Mouse (Mus musculus): ENCODE results near the gene Rassf1.

The Rassf1 gene

DNA sequence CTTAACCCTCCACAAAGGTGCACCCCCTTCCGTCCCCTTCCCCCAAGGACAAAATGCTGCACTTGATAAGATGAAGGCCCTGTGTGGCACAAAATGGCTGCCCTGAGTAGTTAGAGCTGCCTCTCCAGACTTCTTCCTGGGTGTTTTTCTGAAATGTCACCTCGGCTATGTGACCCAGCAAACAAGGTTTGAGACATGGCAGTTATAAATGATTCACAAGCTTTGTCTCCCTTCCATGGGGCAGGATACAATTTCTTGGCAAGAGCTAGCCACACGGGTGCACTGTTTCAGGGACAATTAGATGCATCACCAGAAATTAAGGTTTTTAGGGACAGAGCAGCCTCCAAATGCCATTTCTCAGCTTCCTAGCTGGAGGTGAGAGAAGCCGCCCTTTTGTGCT lies 10.9 kb upstream of the Rassf1 start:
- no peak for DNase-seq (ENCODE audit: low read depth, low spot score)

DNA sequence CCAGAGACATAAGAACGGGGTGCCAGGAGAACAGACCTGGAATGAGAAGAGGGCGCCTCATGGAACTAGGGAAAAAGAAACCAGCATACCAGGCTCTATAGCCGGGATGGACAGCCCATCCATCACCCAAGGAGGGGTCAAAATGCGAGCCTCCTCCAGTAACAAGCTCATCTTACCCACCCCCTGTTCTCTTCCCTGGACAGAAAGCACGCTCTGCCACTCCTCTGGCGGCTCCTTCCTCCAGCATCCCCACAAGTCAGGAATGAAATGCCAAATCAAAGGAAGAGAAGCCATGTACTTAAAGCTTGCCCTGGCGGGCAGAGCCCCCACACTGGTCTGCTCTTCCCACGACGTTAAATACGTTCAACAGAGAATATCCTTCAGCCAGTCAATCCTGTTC lies 10.3 kb upstream of the Rassf1 start:
- no peak for DNase-seq (ENCODE audit: low read depth, low spot score)

GRCm38 (mm10) chr9:107541474-107542351 lies 9.6 kb upstream of the Rassf1 start, which contains the start of the genes Cyb561d2 and Nprl2:
Gene Cyb561d2 (minus strand): TSS chr9:107542193.
Gene Nprl2 (plus strand): TSS chr9:107542226.
- DNase-seq (ENCODE audit: low read depth, low spot score), result peak; percentile 97

DNA sequence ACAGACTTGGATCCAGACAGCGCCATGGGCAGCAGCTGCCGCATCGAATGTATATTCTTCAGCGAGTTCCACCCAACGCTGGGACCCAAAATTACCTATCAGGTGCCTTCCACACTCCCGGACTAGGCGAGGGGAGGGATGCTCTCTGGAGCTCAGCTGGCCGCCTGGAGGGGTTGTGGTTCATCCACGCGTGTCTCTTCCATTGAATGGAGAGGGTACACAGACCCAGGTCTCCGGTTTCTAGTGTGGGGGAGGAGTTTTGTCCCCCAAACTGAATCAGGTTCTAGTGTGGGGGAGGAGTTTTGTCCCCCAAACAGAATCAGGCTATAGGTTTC lies 9.0 kb upstream of the Rassf1 start:
- DNase-seq (ENCODE audit: low read depth, low spot score), result no peak

GRCm38 (mm10) chr9:107542721-107543120 lies 8.6 kb upstream of the Rassf1 start:
- DNase-seq (ENCODE audit: low read depth, low spot score), result peak; percentile 44

GRCm38 (mm10) chr9:107543299-107543698 lies 8.1 kb upstream of the Rassf1 start:
- no peak for DNase-seq (ENCODE audit: low read depth, low spot score)

DNA sequence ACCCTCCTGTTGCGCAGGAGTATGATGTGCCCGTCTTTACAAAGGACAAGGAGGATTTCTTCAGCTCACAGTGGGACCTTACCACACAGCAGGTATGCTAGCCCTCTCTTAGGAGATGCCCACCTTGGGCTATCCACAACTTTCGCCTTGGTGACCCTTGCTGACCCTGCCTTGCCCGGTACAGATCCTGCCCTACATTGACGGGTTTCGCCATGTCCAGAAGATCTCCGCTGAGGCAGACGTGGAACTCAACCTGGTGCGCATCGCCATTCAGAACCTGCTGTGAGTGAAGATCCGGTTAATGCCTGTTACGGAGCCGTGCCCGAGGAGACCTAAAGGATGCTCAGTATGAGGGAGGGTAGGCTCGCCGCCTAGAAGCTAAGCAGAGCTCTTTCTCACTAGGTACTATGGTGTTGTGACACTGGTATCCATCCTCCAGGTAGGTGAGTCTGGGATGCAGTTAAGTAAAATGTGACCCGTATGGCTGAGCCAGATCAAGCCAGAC lies 7.1 kb upstream of the Rassf1 start:
- no peak for DNase-seq (ENCODE audit: low read depth, low spot score)

GRCm38 (mm10) chr9:107544729-107545128 lies 6.6 kb upstream of the Rassf1 start:
- no peak for DNase-seq (ENCODE audit: low read depth, low spot score)

- no peak for DNase-seq (ENCODE audit: low read depth, low spot score)
Measured at GRCm38 (mm10) chr9:107545199-107545598, 6.2 kb upstream of the Rassf1 start.

GRCm38 (mm10) chr9:107545602-107546001 lies 5.8 kb upstream of the Rassf1 start:
- peak; percentile 71 for DNase-seq (ENCODE audit: low read depth, low spot score)

DNA sequence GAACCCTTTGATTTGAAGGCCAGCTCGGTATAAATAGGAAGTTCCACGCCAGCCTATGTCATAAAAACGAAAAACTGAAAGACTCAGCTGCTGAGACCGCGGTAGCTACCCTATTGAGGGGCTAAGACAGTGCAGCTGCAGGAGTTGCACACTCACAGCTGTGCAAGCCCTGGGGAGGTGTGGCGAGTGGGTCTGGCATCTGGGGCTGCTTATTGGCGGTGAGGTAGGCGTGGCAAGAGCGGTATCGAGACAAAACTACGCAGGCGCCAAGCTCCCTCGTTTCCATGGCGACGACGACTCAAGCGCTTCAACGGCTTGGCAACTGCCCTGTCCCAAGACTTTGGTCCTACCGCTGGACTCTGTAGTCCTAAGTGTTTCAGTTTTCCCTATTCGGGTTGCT lies 4.3 kb upstream of the Rassf1 start, which contains the start of gene Zmynd10:
Zmynd10 (plus strand) TSS at position 273 of the 400 bp plus-strand sequence.
- DNase-seq (ENCODE audit: low read depth, low spot score), result peak; percentile 87

GRCm38 (mm10) chr9:107547957-107548356 lies 3.4 kb upstream of the Rassf1 start:
- DNase-seq (ENCODE audit: low read depth, low spot score), result no peak

GRCm38 (mm10) chr9:107548820-107549219 lies 2.5 kb upstream of the Rassf1 start:
- DNase-seq (ENCODE audit: low read depth, low spot score), result no peak

DNA sequence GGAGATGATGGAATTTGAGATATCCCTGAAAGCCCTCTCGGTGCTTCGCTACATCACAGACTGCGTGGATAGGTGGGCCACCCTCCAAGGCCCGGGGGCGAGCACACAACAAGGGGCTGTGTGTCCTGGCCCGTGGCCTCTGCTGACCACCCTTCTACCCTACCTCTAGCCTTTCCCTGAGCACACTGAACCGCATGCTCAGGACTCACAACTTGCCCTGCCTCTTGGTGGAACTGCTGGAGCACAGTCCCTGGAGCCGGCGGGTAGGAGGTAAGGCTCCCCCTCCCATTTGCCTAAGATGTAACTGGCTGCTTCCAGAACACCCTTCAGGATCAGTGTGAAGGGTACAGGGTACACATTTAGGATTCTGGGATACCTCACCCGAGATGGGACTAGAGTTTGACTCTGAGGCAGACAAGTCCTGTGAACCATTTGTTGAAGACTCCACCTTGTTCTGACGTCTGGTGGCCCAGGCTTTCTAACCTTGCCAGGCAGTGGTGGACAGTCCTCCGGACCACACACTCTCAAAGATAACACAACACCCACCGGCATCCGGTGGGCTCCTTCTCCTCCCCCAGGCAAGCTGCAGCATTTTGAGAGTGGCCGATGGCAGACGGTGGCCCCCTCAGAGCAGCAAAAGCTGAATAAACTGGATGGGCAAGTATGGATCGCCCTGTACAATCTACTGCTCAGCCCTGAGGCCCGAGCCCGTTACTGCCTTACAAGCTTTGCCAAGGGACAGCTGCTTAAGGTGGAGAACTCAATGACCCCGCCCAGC lies 1.9 kb upstream of the Rassf1 start:
- no peak for DNase-seq (ENCODE audit: low read depth, low spot score)

- DNase-seq (ENCODE audit: low read depth, low spot score), result peak; percentile 64
Measured at GRCm38 (mm10) chr9:107550491-107551116, 751 bp upstream of the Rassf1 start.

GRCm38 (mm10) chr9:107551890-107552355 lies 568 bp downstream of the Rassf1 start:
- no peak for DNase-seq (ENCODE audit: low read depth, low spot score)

- DNase-seq (ENCODE audit: low read depth, low spot score), result no peak
Measured at GRCm38 (mm10) chr9:107552690-107553393, 1.5 kb downstream of the Rassf1 start.

GRCm38 (mm10) chr9:107553541-107554318 lies 2.4 kb downstream of the Rassf1 start:
- DNase-seq (ENCODE audit: low read depth, low spot score), result no peak

DNA sequence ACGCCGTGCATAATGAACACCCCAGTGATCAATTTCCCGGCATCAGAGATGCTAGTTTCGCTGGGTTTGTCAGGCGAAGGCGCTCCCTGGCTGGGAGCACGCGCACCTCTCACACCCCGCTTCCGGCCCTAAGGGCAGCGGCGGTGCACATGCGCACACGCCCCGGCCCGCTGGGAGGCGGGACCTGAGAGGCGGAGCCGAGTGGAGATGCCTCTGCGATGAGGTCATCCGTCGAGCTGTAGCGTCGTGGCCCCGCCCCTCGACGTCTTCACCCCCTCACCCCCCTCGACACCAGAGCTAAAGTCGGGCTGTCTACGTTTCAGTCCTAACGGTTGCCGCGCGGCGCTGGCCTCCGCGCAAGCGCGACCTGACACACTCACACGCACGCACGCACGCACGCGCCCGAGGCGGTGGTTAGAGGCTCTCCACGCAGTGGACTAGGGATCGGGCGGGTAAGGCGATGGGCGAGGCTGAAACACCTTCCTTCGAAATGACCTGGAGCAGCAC lies 3.0 kb downstream of the Rassf1 start:
- peak; percentile 99 for DNase-seq (ENCODE audit: low read depth, low spot score)

DNA sequence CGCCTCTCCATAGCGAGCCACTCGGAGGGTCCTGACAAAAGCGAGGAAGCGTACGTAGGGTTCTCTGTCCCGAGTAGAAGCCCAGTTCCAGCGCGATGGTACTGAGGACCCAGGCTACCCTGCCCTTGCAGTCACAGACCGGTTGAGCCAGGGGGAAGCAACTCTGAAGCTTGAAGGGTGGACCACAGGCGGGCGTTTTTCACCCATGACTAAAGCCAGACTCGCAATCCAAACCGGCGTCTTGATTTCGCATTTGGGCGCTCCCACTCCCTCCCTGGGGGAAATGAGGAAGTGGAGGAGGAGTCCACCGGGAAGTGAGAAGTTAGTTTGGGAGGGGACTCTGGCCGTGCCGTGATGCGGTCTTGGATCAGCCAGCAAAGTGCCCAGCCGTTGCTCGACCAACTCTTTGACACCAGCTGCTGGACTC lies 3.7 kb downstream of the Rassf1 start:
- peak; percentile 65 for DNase-seq (ENCODE audit: low read depth, low spot score)
